Mouse (Mus musculus) layer of hippocampus, postnatal 14 days (tissue): ENCODE results near the gene Med12l. TPM values are rescaled to one million over a fixed set of nuclear protein-coding genes. Genes with fewer than 3 reads are reported as not detected.
"Not testable (repeated sequence)": the region's sequence is repeated elsewhere in the genome, so short reads cannot be mapped to it uniquely, and the experiment has no call there.

Experiments
- DNase-seq, 2 experiments: peaks; one replicate each; pipeline ENCODE4 v3.0.0; 2021 to 2022; ENCODE audit warnings: low spot score in 2 of 2, mixed read lengths in 1 of 2
- total RNA-seq, 2 experiments: library from RNA; stranded (reverse); gene quantifications; 2 replicates each; pipeline ENCODE4 v1.2.3; 2021

The Med12l gene
- total RNA-seq, 2 experiments from 2014 or later, result 37.5 to 37.7 TPM

- DNase-seq, result no peak
Observed at GRCm38 (mm10) chr3:59097421-59097820, 91.8 kb downstream of the Med12l start.

DNA sequence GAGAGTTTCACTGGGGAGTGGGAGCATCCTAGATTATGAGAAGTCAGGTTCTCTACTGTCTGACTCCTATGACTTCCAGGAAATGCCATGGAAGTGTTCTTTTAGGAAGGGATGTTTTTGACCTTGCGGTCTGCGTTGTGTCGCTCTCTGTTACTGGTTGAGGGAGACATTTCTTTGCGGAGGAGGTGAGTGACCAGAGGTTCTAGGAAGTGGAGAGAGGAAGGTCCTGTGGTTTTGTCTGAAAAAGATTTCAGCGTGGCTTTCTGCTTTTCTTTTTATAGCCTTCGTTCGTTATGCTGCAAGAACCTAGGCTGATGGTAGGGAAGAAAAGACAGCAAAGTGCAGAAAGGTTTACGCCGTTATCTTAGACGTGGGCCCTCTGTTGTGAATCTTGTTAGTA is 92.9 kb downstream of the Med12l start:
- no peak for DNase-seq

GRCm38 (mm10) chr3:59101218-59101986 is 95.8 kb downstream of the Med12l start, which contains the start of gene Gpr171:
Gene Gpr171, minus strand, starts transcription at chr3:59101821.
- no peak for DNase-seq

- no peak for DNase-seq
Observed at GRCm38 (mm10) chr3:59102146-59102545, 96.5 kb downstream of the Med12l start.

- DNase-seq, result no peak
Observed at GRCm38 (mm10) chr3:59104462-59104861, 98.8 kb downstream of the Med12l start.

- DNase-seq, result no peak
Observed at GRCm38 (mm10) chr3:59107439-59107838, 101.8 kb downstream of the Med12l start.

GRCm38 (mm10) chr3:59109834-59110233 is 104.2 kb downstream of the Med12l start:
- DNase-seq, result not testable (repeated sequence)

- DNase-seq, result no peak
Observed at GRCm38 (mm10) chr3:59111944-59112343, 106.3 kb downstream of the Med12l start.

- not testable (repeated sequence) for DNase-seq
Observed at GRCm38 (mm10) chr3:59113291-59113690, 107.7 kb downstream of the Med12l start.

- DNase-seq, result no peak
Observed at GRCm38 (mm10) chr3:59113973-59114517, 108.4 kb downstream of the Med12l start.

GRCm38 (mm10) chr3:59121067-59121730 is 115.6 kb downstream of the Med12l start:
- DNase-seq, result no peak

DNA sequence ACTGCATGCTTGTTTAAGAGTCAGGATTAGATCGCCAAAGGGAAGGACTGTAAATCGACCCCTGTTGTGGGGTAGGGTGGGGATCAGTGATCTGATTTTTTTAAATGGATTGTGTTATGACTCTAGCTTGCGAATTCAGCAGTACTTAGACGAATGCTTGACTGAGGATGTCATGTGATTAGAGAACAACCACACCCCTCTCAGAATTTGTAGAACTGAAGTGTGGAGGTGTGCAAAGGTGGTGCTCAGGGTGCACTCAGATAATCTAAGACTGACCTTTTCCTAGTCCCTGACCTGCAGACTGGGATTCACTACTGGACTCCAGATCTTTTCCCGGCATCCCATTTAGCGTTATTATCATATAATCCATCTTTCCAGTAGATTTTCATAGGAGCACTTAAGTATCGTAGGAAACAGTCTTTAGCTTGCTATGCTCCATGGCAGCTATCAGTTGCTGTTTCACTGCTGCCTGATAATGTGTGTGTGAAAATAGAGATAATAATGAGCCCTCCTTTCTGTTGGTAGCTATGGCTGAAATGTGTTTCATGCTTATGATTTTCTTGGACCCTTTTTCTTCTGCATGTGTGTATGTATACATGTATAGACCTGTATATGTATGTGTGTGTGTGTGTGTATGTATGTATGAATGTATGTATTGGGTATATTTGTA is 116.3 kb downstream of the Med12l start:
- no peak for DNase-seq

- DNase-seq, result no peak
Observed at GRCm38 (mm10) chr3:59125022-59125421, 119.4 kb downstream of the Med12l start.

DNA sequence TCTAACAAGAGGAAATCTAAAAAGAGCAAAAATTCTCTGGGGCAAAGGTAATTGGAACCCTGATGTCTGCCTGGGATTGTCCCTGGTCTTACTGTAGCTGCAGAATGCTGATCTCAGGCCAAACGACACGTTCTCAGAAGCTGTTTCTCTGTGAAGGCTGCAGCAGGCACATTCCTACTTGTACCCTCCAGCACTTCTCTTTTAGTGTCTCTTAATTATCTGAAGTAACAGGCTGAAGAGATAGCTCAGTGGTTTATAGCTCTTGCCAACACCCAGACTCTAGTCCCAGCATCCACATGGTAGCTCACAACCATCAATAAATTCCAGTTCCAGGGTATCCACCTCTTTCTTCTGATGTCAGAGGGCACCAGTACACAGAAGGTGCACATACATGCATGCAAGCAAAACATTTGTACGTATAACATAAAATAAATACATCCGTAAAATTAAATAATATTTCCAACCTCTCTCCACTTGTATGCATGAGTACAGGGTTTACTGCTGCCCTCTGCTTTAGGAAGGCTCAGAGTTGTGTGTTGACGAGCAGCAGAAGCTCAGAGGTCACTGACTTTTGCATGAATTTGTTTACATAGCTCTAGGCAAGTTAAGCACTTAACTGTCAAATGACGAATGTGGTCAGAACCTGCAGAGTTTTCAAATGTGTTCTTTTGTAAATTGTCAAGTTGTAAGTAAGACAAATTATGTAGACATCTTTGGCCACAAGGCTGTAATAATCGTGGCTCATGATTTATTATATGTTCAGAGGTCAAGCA is 120.3 kb downstream of the Med12l start:
- DNase-seq, result no peak

GRCm38 (mm10) chr3:59128681-59129080 is 123.1 kb downstream of the Med12l start:
- no peak for DNase-seq

DNA sequence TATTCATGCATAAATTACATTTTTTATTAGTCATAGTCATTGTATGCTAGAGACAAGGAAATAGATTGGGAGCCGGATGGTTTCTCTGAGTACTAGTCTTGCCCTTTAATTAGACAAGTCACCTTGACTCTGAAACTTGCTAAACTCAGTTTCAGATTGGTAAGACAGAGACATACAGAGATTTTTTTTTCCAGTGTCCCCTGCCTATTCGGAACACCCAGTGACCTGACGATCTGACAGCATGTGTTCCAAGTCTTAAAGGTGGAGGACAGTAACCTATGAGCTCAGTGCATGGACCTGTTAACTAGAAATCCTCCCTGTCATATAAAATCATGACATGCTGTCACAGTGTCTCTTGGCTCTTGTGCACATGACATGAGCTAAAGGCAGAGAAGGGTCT is 123.9 kb downstream of the Med12l start:
- DNase-seq, result no peak

- DNase-seq, result no peak
Observed at GRCm38 (mm10) chr3:59130431-59130830, 124.8 kb downstream of the Med12l start.

- DNase-seq, result no peak
Observed at GRCm38 (mm10) chr3:59131081-59131480, 125.5 kb downstream of the Med12l start.

- no peak for DNase-seq
Observed at GRCm38 (mm10) chr3:59131966-59132365, 126.3 kb downstream of the Med12l start.

DNA sequence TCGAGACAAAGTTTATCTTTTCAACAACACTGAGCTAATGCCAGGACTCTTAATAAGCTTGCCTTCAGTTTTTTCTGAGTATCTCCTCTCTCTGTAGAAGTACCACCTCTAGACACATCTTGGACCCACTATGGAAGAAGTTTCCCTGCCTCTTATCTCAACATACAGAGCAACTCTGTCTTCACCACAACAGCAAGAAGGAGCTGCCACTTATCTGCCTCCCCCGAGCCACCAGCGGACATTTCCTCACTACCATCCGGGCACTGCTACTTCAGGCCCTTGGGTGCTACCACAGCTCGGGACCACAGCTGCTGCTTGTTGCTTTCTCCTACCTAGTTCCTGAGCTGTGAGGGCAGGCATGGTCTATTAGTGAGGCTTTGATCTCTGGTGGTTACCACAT is 127.6 kb downstream of the Med12l start:
- no peak for DNase-seq
